Mouse (Mus musculus) myocyte (in vitro differentiated cells): ENCODE measurements around the gene Gpc6. TPM values are rescaled to one million over a fixed set of nuclear protein-coding genes. Genes with fewer than 3 reads are reported as not detected.

ENCODE experiments used
- H3K27me3 ChIP-seq: one replicate; pipeline ENCODE4 v1.6.1; 2011; ENCODE audit not compliant: control insufficient read depth, insufficient read depth, insufficient read length
- H3K36me3 ChIP-seq: one replicate; pipeline ENCODE4 v1.6.1; 2011; ENCODE audit not compliant: control insufficient read depth, insufficient read depth
- H3K4me2 ChIP-seq: one replicate; pipeline ENCODE4 v1.6.1; 2011; ENCODE audit warnings: low read depth, control low read depth
- H3K4me3 ChIP-seq: one replicate; pipeline ENCODE4 v1.5.1; 2011; ENCODE audit warnings: mild to moderate bottlenecking, control low read depth, moderate library complexity
- H3K79me2 ChIP-seq: one replicate; pipeline ENCODE4 v1.6.1; 2011; ENCODE audit not compliant: control insufficient read depth, insufficient read depth
- H3ac ChIP-seq: one replicate; pipeline ENCODE4 v1.6.1; 2011; ENCODE audit not compliant: control insufficient read depth, insufficient read length
- CEBPB ChIP-seq: IDR thresholded peaks from 2 replicates; pipeline ENCODE4 v1.6.1; 2011; ENCODE audit warnings: mild to moderate bottlenecking, moderate library complexity; ENCODE audit not compliant: poor library complexity, insufficient read depth, severe bottlenecking
- E2F4 ChIP-seq: IDR thresholded peaks from one replicate; pipeline ENCODE4 v1.6.1; 2011; ENCODE audit warnings: mild to moderate bottlenecking, control low read depth, moderate library complexity; ENCODE audit not compliant: insufficient read depth
- MAX ChIP-seq: IDR thresholded peaks from one replicate; pipeline ENCODE4 v1.6.1; 2011; ENCODE audit warnings: low read depth, mild to moderate bottlenecking, control low read depth
- MYOD1 ChIP-seq, 3 experiments: IDR thresholded peaks; one replicate each; pipeline ENCODE4 v1.6.1; 2011; ENCODE audit warnings: control low read depth in 2 of 3, low read depth in 2 of 3, mild to moderate bottlenecking in 2 of 3, moderate library complexity in 1 of 3; ENCODE audit not compliant: insufficient read length in 2 of 3, control insufficient read depth in 1 of 3
- MYOG ChIP-seq, 3 experiments: IDR thresholded peaks; one replicate each; pipeline ENCODE4 v1.6.1; 2011; ENCODE audit warnings: control low read depth in 2 of 3, low read depth in 2 of 3, mild to moderate bottlenecking in 2 of 3; ENCODE audit not compliant: insufficient read length in 2 of 3, control insufficient read depth in 1 of 3, insufficient read depth in 1 of 3
- POLR2A ChIP-seq: IDR thresholded peaks from one replicate; pipeline ENCODE4 v1.6.1; 2011; ENCODE audit warnings: low read depth, mild to moderate bottlenecking, control low read depth, moderate library complexity; ENCODE audit not compliant: insufficient read length
- POLR2AphosphoS2 ChIP-seq: IDR thresholded peaks from one replicate; pipeline ENCODE4 v1.6.1; 2011; ENCODE audit warnings: low read depth, control low read depth; ENCODE audit not compliant: insufficient read length
- REST ChIP-seq: IDR thresholded peaks from one replicate; pipeline ENCODE4 v1.6.1; 2011; ENCODE audit warnings: mild to moderate bottlenecking, control low read depth, moderate library complexity; ENCODE audit not compliant: insufficient read depth, insufficient read length
- SRF ChIP-seq: IDR thresholded peaks from one replicate; pipeline ENCODE4 v1.6.1; 2011; ENCODE audit warnings: low read depth; ENCODE audit not compliant: control insufficient read depth, insufficient read length
- TCF12 ChIP-seq: IDR thresholded peaks from one replicate; pipeline ENCODE4 v1.6.1; 2011; ENCODE audit warnings: mild to moderate bottlenecking, control low read depth; ENCODE audit not compliant: poor library complexity, insufficient read depth, severe bottlenecking
- TCF3 ChIP-seq: IDR thresholded peaks from one replicate; pipeline ENCODE4 v1.6.1; 2011; ENCODE audit warnings: low read depth, control low read depth; ENCODE audit not compliant: insufficient read length
- USF1 ChIP-seq: IDR thresholded peaks from one replicate; pipeline ENCODE4 v1.6.1; 2011; ENCODE audit warnings: low read depth, mild to moderate bottlenecking, control low read depth, moderate library complexity
- polyA plus RNA-seq: library from polyadenylated mRNA; unstranded; fragments of >200 nt; fragmentation: generic; extraction: Trizol; gene quantifications from one replicate; pipeline ENCODE4 v1.2.1, GENCODE M21; 2012; ENCODE audit warnings: missing spikeins

The Gpc6 gene
- polyA plus RNA-seq, 1 experiment = 5.0 TPM

DNA sequence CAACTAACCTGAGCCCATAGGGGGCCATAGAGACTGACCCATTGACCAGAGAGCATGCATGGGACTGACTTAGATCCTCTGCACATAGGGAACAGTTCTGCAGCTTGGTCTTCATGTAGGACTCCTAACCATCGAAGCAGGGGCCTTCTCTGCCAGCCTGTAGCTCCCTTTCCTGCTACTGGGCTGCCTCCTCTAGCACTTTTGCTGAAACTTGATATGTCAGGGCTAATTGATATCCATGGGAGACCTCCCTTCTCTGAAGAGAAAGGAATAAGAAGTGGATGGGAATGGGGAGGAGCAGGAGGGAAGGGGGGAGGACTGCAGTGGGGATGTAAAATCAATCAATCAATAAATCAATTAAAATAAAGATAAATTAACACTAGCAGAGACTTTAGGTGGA, 678.7 kb downstream of the Gpc6 start:
- H3ac ChIP-seq = no peak overlapping the region

GRCm38 (mm10) chr14:117605750-117606149, 680.6 kb downstream of the Gpc6 start:
- no peak overlapping the region for H3ac ChIP-seq
- H3K4me3 ChIP-seq = no peak overlapping the region
- no peak for TF ChIP-seq POLR2AphosphoS2
- no peak for TF ChIP-seq MYOG (IDR thresholded peaks at IDR 0.05; ENCODE audit: control insufficient read depth in 1 of 3, insufficient read depth in 1 of 3, insufficient read length in 2 of 3, low read depth in 2 of 3)
- TF ChIP-seq MAX = no peak
- no peak for TF ChIP-seq REST
- no peak for TF ChIP-seq POLR2A
- TF ChIP-seq USF1 = no peak
- no peak for TF ChIP-seq CEBPB
- no peak for TF ChIP-seq TCF3
- TF ChIP-seq E2F4 = no peak
- TF ChIP-seq SRF = no peak
- no peak for TF ChIP-seq MYOD1 (IDR thresholded peaks at IDR 0.05; ENCODE audit: control insufficient read depth in 1 of 3, insufficient read length in 2 of 3, low read depth in 2 of 3)
- no peak for TF ChIP-seq TCF12
- H3K79me2 ChIP-seq = no peaks in the 10 kb centered on the region
- H3K4me2 ChIP-seq = no peak overlapping the region
- H3K27me3 ChIP-seq = no peaks in the 10 kb centered on the region
- H3K36me3 ChIP-seq = no peaks in the 10 kb centered on the region

More for the DNA sequence above, 678.7 kb downstream of the Gpc6 start:
- Histone ChIP-seq H3K27me3 (no peaks in the 10 kb centered on the region), H3K79me2 (no peaks in the 10 kb centered on the region), H3K36me3 (no peaks in the 10 kb centered on the region), H3K4me2 (no peak overlapping the region), H3K4me3 (no peak overlapping the region)
- TF ChIP-seq TCF3 = no peak
- TF ChIP-seq E2F4 = no peak
- TF ChIP-seq SRF = no peak
- no peak for TF ChIP-seq USF1
- TF ChIP-seq MYOD1 (IDR thresholded peaks at IDR 0.05; ENCODE audit: control insufficient read depth in 1 of 3, insufficient read length in 2 of 3, low read depth in 2 of 3) = no peak
- TF ChIP-seq TCF12 = no peak
- TF ChIP-seq REST = no peak
- no peak for TF ChIP-seq MAX
- no peak for TF ChIP-seq MYOG (IDR thresholded peaks at IDR 0.05; ENCODE audit: control insufficient read depth in 1 of 3, insufficient read depth in 1 of 3, insufficient read length in 2 of 3, low read depth in 2 of 3)
- TF ChIP-seq CEBPB = no peak
- no peak for TF ChIP-seq POLR2AphosphoS2
- no peak for TF ChIP-seq POLR2A

DNA sequence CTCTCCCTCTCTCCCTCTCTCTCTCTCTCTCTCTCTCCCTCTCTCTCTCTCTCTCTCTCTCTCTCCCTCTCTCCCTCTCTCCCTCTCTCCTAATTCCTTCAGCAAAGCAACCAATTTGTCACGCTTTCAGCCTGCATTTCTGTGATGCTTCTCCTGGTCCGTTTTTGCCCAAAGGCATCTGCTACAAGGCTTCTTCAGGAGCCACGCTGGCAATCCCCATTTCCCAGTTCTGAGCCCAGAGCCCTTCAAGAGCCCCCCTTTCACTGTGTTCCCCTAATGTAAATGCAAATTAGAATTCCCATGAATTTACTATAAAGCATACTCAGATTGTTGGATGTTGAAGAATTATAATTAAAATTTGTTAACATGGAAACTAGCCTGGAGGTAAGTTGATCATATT, 686.0 kb downstream of the Gpc6 start:
- Histone ChIP-seq H3K4me3 (no peak overlapping the region), H3K79me2 (no peaks in the 10 kb centered on the region), H3K36me3 (no peaks in the 10 kb centered on the region), H3K27me3 (no peaks in the 10 kb centered on the region), H3ac (no peak overlapping the region), H3K4me2 (no peak overlapping the region)
- TF ChIP-seq MYOG (IDR thresholded peaks at IDR 0.05; ENCODE audit: control insufficient read depth in 1 of 3, insufficient read depth in 1 of 3, insufficient read length in 2 of 3, low read depth in 2 of 3) = no peak
- TF ChIP-seq POLR2AphosphoS2 = no peak
- TF ChIP-seq SRF = no peak
- no peak for TF ChIP-seq REST
- TF ChIP-seq MAX = no peak
- TF ChIP-seq USF1 = no peak
- TF ChIP-seq E2F4 = no peak
- no peak for TF ChIP-seq CEBPB
- no peak for TF ChIP-seq TCF12
- no peak for TF ChIP-seq POLR2A

DNA sequence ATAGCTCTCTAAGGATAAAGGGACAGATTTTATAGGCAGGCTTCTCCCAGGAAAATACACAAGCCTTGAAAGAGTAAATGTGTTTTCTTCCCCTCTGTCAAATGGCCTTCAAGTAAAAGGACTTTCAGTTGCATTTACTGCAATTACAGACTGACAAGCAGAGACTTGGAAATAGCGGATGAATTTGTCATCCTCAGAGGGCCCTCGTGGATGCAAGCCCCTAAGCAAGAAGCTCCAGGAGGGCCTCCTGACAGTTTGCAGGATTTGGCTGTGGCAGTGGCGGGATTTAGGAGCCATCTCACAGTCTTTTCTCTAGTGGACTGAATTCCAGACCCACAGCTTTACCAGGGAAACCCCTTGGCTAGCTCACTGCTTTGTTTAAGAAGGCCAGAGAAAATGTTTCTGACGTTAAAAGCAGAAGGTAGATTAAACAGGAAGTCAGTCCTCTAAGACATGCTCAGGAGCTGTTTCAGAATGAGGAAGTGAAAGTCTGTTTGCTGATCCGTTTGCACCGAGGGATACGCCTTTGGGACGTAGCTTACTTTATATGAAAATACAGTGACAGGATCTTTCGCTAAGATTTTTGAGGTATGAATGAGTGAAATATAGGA, 700.1 kb downstream of the Gpc6 start:
- Histone ChIP-seq H3ac (no peak overlapping the region), H3K79me2 (no peaks in the 10 kb centered on the region), H3K36me3 (no peaks in the 10 kb centered on the region), H3K27me3 (no peaks in the 10 kb centered on the region), H3K4me3 (no peak overlapping the region), H3K4me2 (no peak overlapping the region)
- TF ChIP-seq TCF12 (no peak), CEBPB (no peak), USF1 (no peak)
